Mouse (Mus musculus): ENCODE measurements around the gene Ttc16. TPM values are rescaled to one million over a fixed set of nuclear protein-coding genes. Genes with fewer than 3 reads are reported as not detected.

Ttc16 gene
- polyA plus RNA-seq, 1 experiment from 2014 or later: 1.6 TPM

DNA sequence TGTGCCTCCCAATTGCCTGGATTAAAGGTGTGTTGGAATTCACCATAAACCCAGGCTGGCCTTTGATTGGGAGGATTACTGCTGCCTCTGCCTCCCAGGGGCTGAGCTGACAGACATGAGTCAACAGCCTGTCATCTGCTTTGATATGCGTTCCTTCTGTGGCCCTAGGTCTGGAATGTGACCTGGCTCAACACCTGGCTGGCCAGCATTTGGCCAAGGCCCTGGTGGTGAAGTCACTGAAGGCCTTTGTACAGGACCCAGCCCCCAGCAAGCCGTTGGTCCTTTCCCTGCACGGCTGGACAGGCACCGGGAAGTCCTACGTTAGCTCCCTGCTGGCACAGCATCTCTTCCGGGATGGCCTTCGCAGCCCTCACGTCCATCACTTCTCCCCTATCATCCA is 16.9 kb downstream of the Ttc16 start:
- WGBS: 66% methylated on average over 8 of the region's 8 CpGs
- Histone ChIP-seq H3K9ac (no peak overlapping the region), H3K27me3 (no peaks in the 10 kb centered on the region)

DNA sequence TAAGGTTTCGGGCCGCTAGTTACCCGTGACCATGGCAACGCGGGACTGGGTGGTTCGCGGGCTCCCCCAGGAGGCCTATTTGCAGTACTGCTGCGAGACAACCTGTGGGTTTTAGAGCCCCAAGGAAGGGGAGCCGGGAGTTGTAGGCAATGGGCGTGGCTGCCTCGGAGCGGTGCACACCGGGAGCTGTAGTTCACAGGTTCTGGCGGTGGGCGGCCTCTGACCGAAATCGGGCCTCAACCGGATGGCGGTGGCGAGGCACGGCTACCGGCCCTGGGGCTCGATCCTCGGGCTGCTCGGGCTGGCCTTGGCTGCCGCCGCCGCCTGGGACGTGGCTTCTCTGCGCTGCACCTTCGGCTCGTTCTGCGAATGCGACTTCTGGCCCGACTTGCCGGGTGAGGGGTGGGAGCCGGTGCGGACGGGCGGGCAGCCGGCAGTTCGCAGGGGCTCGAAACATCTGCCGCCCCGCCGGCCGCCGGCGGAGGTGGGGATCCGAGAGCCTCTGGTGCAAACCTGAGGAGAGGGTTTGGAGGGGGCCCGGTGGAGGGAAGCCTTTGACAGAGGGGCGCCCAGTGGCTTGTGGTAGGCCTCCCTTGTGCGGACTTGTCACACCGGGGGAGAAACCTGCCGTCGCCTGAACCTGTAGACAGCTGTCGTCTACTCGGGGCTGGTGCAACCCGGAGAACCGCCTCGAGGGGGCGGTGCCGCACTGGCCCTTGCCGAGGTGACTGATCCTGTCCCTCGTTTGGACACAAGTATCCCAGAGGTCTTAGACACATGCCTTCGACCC is 18.2 kb downstream of the Ttc16 start, which contains the start of gene Tor2a:
TSS of gene Tor2a (plus strand) at position 179 of the 790 bp plus-strand sequence.
- peak; percentile 92 for ATAC-seq (ENCODE audit: insufficient number of reproducible peaks, low FRiP score, low TSS enrichment, low read depth)
- H3K4me1 ChIP-seq: peaks cover 11% of the 10 kb centered on the region
- no peaks in the 10 kb centered on the region for H3K27me3 ChIP-seq
- peak within 1 kb of the TSS; percentile 79 for H3K4me3 ChIP-seq (replicated peaks)
- H3K9me3 ChIP-seq (replicated peaks): no peaks in the 10 kb centered on the region
- peak within 1 kb of the TSS; percentile 87 for H3K9ac ChIP-seq
- peaks cover 36% of the 10 kb centered on the region for H3K36me3 ChIP-seq
- under 1% methylated on average over 56 of the region's 66 CpGs for WGBS
- peak within 1 kb of the TSS; percentile 56 for H3K4me2 ChIP-seq (replicated peaks)
- peak within 1 kb of the TSS; percentile 94 for H3K27ac ChIP-seq (replicated peaks)

More for the DNA sequence above, 16.9 kb downstream of the Ttc16 start:
- H3K36me3 ChIP-seq: peaks cover 42% of the 10 kb centered on the region
- H3K4me2 ChIP-seq (replicated peaks): no peak overlapping the region
- no peak for ATAC-seq (ENCODE audit: insufficient number of reproducible peaks, low FRiP score, low TSS enrichment, low read depth)
- H3K9me3 ChIP-seq (replicated peaks): no peaks in the 10 kb centered on the region
- peaks cover 11% of the 10 kb centered on the region for H3K4me1 ChIP-seq
- no peak overlapping the region for H3K4me3 ChIP-seq (replicated peaks)
- no peak overlapping the region for H3K27ac ChIP-seq (replicated peaks)

DNA sequence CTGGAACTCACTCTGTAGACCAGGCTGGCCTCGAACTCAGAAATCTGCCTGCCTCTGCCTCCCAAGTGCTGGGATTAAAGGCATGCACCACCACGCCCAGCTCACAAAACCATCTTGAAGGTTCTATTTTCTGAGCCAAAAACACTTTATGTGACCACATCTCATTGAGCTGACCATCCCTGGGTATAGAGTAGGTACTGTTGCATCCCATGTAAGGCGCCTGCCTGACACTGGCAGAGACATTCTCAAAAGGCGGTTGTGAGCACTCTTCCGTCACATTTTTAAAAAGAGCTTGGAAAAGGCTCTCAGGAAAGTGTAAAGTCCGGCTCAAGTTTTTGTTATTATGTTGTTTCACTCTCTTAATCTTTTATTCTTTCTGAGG is 18.8 kb downstream of the Ttc16 start:
- no peak for ATAC-seq (ENCODE audit: insufficient number of reproducible peaks, low FRiP score, low TSS enrichment, low read depth)
- Histone ChIP-seq H3K4me3 (replicated peaks) (peak overlapping the region; percentile 79), H3K4me1 (peaks cover 14% of the 10 kb centered on the region), H3K27me3 (no peaks in the 10 kb centered on the region), H3K9ac (no peak overlapping the region), H3K4me2 (replicated peaks) (peak overlapping the region; percentile 56), H3K27ac (replicated peaks) (peak overlapping the region; percentile 48; the same call in 1 of the 2 replicates), H3K9me3 (replicated peaks) (no peaks in the 10 kb centered on the region), H3K36me3 (peaks cover 30% of the 10 kb centered on the region)
- 33% methylated on average over 6 of the region's 6 CpGs for WGBS

DNA sequence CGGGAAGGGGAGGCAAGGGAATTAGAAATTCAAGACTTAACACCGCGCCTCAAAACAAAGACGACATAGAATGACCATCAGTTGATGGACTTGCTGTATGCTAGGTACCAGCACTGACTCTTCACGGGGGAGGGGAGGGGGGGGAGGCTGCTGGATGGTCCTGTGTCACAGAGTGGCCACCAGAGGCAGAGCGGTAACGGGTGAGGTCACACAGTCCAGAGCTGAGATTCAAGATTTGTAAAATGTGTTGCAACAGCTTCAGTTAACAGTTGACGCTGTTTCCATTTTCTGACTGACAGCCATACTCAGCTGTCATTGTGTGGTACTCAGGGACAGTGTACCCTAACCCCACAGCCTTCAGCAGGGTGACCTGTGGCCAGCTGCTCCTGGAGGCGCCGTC is 23.3 kb downstream of the Ttc16 start:
- no peak for ATAC-seq (ENCODE audit: insufficient number of reproducible peaks, low FRiP score, low TSS enrichment, low read depth)
- 68% methylated on average over 10 of the region's 10 CpGs for WGBS
- peaks cover 19% of the 10 kb centered on the region; the same call in 1 of the 2 replicates for H3K36me3 ChIP-seq
- H3K27ac ChIP-seq (replicated peaks): no peak overlapping the region
- H3K9ac ChIP-seq: no peak overlapping the region
- H3K27me3 ChIP-seq: no peaks in the 10 kb centered on the region
- no peak overlapping the region for H3K4me2 ChIP-seq (replicated peaks)
- no peak overlapping the region for H3K4me3 ChIP-seq (replicated peaks)
- H3K9me3 ChIP-seq (replicated peaks): no peaks in the 10 kb centered on the region
- H3K4me1 ChIP-seq: peaks cover 17% of the 10 kb centered on the region

DNA sequence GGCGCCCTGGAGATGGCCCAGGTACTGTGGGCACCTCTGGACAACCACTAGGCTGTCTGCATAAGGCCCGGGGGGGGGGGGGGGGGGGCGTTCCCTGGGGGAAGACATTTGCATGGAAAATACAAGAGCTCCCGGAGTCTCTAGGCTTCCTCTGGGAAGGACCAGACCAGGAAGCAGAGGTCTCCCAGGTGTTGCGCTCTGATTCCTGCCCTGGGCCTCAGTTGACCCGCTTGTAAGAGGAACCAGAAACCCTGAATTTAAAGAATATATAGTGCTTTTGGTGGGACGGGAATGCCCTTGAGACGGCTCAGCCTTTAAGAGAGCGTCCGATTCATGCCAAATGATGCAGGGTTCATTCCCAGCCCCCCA is 23.8 kb downstream of the Ttc16 start:
- Histone ChIP-seq H3K27me3 (no peaks in the 10 kb centered on the region), H3K4me2 (replicated peaks) (peak overlapping the region; percentile 56), H3K9me3 (replicated peaks) (no peaks in the 10 kb centered on the region), H3K9ac (no peak overlapping the region), H3K36me3 (peaks cover 25% of the 10 kb centered on the region; the same call in 1 of the 2 replicates), H3K4me3 (replicated peaks) (peak overlapping the region; percentile 38), H3K27ac (replicated peaks) (no peak overlapping the region), H3K4me1 (peaks cover 14% of the 10 kb centered on the region)
- no peak for ATAC-seq (ENCODE audit: insufficient number of reproducible peaks, low FRiP score, low TSS enrichment, low read depth)
- WGBS: 25% methylated on average over 9 of the region's 10 CpGs

DNA sequence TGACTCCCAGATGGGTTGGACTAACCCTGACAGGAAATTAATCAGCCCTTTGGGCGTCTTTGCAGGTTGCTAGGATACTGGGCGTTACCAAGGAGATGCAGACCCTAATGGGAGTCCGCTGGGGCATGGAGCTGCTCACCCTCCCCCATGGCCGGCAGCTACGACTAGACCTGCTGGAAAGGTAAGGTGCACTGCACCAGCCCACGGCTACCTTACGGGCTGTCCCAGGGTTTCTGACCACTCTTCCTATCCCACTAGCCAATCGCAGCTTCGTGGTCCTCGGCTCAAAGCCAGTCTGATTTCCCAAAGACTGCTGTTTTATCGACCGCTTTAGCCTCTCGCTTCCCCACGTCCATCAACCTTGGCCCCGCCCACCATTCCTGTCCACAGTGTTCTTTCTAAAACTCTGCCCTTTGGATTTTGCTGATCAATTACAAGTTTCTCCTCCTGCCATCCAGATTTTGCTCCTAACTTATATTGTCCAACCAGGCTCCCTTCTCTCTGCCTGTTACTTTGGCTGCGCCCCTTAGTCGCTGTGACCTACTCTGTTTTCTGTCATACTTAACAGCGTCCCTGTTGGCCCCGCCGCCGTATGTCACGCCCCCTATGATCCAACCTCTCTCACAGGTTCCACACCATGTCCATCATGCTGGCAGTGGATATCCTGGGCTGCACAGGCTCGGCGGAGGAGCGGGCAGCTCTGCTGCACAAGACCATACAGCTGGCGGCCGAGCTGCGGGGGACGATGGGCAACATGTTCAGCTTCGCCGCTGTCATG is 24.4 kb downstream of the Ttc16 start:
- H3K4me1 ChIP-seq: peaks cover 13% of the 10 kb centered on the region
- H3K9me3 ChIP-seq (replicated peaks): no peaks in the 10 kb centered on the region
- peaks cover 30% of the 10 kb centered on the region; the same call in 1 of the 2 replicates for H3K36me3 ChIP-seq
- peak; percentile 79 for ATAC-seq (ENCODE audit: insufficient number of reproducible peaks, low FRiP score, low TSS enrichment, low read depth)
- no peaks in the 10 kb centered on the region for H3K27me3 ChIP-seq
- H3K27ac ChIP-seq (replicated peaks): peak overlapping the region; percentile 22; the same call in 1 of the 2 replicates
- H3K4me3 ChIP-seq (replicated peaks): peak overlapping the region; percentile 38
- no peak overlapping the region for H3K9ac ChIP-seq
- H3K4me2 ChIP-seq (replicated peaks): peak overlapping the region; percentile 56
- 14% methylated on average over 31 of the region's 31 CpGs for WGBS

DNA sequence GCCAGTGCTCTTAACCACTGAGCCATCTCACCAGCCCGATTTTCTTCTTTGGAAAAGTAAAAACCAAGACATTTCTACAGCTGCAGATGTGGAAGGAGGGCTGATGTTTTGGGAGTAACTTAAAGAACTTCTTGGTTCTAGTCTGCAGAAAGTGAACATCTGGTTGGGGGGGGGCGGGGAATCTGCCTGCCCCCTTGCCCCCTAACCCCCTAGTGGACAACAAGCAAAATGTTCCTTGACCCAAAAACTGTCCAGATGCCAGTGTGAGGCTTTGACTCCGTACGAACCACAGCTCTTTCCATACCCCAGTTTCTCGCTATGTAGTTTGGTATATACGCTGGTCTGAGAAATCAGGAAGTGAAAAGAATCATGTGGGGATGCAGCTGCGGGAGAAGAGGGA is 25.2 kb downstream of the Ttc16 start:
- WGBS: 73% methylated on average over 7 of the region's 7 CpGs
- Histone ChIP-seq H3K36me3 (peaks cover 38% of the 10 kb centered on the region), H3K4me1 (peaks cover 13% of the 10 kb centered on the region), H3K9me3 (replicated peaks) (no peaks in the 10 kb centered on the region), H3K9ac (no peak overlapping the region), H3K27ac (replicated peaks) (no peak overlapping the region), H3K27me3 (no peaks in the 10 kb centered on the region), H3K4me2 (replicated peaks) (no peak overlapping the region), H3K4me3 (replicated peaks) (no peak overlapping the region)
- no peak for ATAC-seq (ENCODE audit: insufficient number of reproducible peaks, low FRiP score, low TSS enrichment, low read depth)

DNA sequence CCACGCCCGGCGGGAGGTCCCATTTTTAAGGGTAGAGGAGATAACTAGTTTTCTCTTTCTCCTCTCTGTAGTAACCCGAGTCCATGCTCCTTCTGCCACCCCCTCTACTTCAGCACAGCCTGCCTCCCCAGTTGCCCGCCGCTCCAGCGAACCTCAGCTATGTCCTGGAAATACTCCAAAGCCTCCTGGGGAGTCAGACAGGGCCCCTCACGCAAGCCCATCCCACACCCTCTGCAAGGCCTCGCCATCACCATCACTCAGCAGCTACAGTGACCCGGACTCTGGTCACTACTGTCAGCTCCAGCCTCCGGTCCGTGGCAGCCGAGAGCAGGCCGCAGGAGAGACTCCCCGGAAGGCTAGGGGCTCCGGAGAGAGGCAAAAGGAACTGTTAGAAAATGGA is 26.4 kb downstream of the Ttc16 start:
- Histone ChIP-seq H3K4me1 (peaks cover 13% of the 10 kb centered on the region), H3K27ac (replicated peaks) (no peak overlapping the region), H3K4me2 (replicated peaks) (no peak overlapping the region), H3K9me3 (replicated peaks) (no peaks in the 10 kb centered on the region), H3K36me3 (peaks cover 29% of the 10 kb centered on the region), H3K27me3 (no peaks in the 10 kb centered on the region), H3K9ac (no peak overlapping the region), H3K4me3 (replicated peaks) (no peak overlapping the region)
- 87% methylated on average over 16 of the region's 16 CpGs for WGBS
- no peak for ATAC-seq (ENCODE audit: insufficient number of reproducible peaks, low FRiP score, low TSS enrichment, low read depth)

DNA sequence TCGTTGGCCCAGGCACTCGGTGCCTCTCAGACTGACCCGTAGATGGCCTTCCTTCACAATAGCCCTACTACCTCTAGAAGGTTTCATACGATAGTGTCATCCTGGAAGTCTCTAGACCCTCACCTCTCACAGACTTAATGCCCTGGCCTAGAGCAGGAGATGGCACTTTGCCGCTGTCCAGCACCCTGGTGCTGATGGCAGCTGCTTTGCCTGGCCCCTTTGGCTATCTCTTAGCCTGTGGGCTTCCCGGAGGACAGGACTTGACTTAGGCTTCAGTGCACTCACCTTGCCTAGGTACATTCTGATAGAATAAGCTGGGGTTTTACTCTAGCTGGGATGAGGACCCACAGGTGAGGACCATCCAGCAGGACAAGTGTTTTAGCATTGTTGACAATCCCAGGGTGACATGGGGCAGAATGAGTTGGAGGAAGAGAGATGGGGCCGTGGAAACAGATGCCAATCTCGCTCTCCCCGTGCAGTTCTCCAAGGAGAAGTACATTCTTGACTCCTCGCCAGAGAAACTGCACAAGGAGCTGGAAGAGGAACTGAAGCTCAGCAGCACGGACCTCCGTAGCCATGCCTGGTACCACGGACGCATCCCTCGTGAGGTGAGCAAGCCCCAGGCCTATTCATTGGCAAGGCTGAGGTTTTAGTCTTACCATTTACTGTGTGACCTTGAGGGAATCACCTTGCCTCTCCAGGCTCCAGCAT is 31.0 kb downstream of the Ttc16 start:
- 68% methylated on average over 15 of the region's 15 CpGs for WGBS
- H3K9me3 ChIP-seq (replicated peaks): no peaks in the 10 kb centered on the region
- no peak for ATAC-seq (ENCODE audit: insufficient number of reproducible peaks, low FRiP score, low TSS enrichment, low read depth)
- H3K27ac ChIP-seq (replicated peaks): no peak overlapping the region
- H3K27me3 ChIP-seq: peaks cover 20% of the 10 kb centered on the region
- H3K4me1 ChIP-seq: peaks cover 19% of the 10 kb centered on the region
- peaks cover 25% of the 10 kb centered on the region for H3K36me3 ChIP-seq
- H3K4me3 ChIP-seq (replicated peaks): no peak overlapping the region
- H3K9ac ChIP-seq: no peak overlapping the region
- no peak overlapping the region for H3K4me2 ChIP-seq (replicated peaks)

DNA sequence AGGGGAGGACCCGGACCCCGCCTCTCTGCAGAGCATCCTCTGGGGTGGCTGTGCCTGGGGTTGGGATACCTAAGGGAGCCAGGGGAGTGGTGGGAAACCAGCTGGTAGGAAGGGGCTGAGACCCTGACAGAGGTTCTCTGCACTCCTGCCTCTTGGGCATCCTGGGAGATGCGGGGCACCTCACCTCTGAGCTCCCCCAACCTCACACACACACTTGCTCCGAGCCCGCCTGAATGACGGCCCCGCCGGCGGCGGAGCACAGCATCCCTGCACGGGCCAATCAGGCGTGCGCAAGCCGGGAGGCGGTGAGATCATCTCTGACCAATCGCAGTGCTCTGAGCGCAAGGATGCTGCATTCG is 33.3 kb downstream of the Ttc16 start:
- Histone ChIP-seq H3K27ac (replicated peaks) (no peak overlapping the region), H3K4me2 (replicated peaks) (peak overlapping the region; percentile 93), H3K27me3 (peaks cover 20% of the 10 kb centered on the region), H3K9me3 (replicated peaks) (no peaks in the 10 kb centered on the region), H3K36me3 (peaks cover 18% of the 10 kb centered on the region), H3K4me1 (peaks cover 19% of the 10 kb centered on the region), H3K4me3 (replicated peaks) (peak overlapping the region; percentile 49), H3K9ac (no peak overlapping the region)
- 6% methylated on average over 18 of the region's 18 CpGs for WGBS
- peak; percentile 66 for ATAC-seq (ENCODE audit: insufficient number of reproducible peaks, low FRiP score, low TSS enrichment, low read depth)

Measured in embryonic facial prominence, embryonic 15.5 days (tissue).